Mouse (Mus musculus) liver, adult (tissue): ENCODE data around the gene Rorc.
A peak's percentile ranks its signal among the peaks of the same experiment; 100 is the strongest.

ENCODE experiments used
- GATA4 ChIP-seq: IDR thresholded peaks from 2 replicates; pipeline ENCODE4 v1.6.1; 2014; ENCODE audit warnings: mild to moderate bottlenecking, low read length; ENCODE audit not compliant: insufficient replicate concordance

Rorc gene

GRCm38 (mm10) chr3:94396336-94396735, 23.7 kb downstream of the Rorc start:
- no peak for TF ChIP-seq GATA4

GRCm38 (mm10) chr3:94396851-94397250, 24.3 kb downstream of the Rorc start:
- no peak for TF ChIP-seq GATA4

- no peak for TF ChIP-seq GATA4
Observed at GRCm38 (mm10) chr3:94398217-94398616, 25.6 kb downstream of the Rorc start, which contains the start of gene Lingo4. Lingo4 (plus strand) TSS chr3:94398517.

GRCm38 (mm10) chr3:94398943-94399481, 26.4 kb downstream of the Rorc start:
- no peak for TF ChIP-seq GATA4

GRCm38 (mm10) chr3:94399663-94400310, 27.2 kb downstream of the Rorc start:
- TF ChIP-seq GATA4 = no peak

- TF ChIP-seq GATA4 = no peak
Observed at GRCm38 (mm10) chr3:94402451-94402850, 29.9 kb downstream of the Rorc start.

GRCm38 (mm10) chr3:94404366-94405054, 31.9 kb downstream of the Rorc start:
- no peak for TF ChIP-seq GATA4

- TF ChIP-seq GATA4 = no peak
Observed at GRCm38 (mm10) chr3:94405561-94405960, 33.0 kb downstream of the Rorc start.

- no peak for TF ChIP-seq GATA4
Observed at GRCm38 (mm10) chr3:94412530-94412929, 39.9 kb downstream of the Rorc start.

- TF ChIP-seq GATA4 = no peak
Observed at GRCm38 (mm10) chr3:94413031-94413679, 40.6 kb downstream of the Rorc start, which contains the start of gene Tdrkh. Tdrkh (plus strand) TSS chr3:94413273.

GRCm38 (mm10) chr3:94430980-94431379, 58.4 kb downstream of the Rorc start:
- TF ChIP-seq GATA4 = no peak

- TF ChIP-seq GATA4 = no peak
Observed at GRCm38 (mm10) chr3:94434305-94434704, 61.7 kb downstream of the Rorc start.

GRCm38 (mm10) chr3:94436420-94436819, 63.8 kb downstream of the Rorc start:
- no peak for TF ChIP-seq GATA4

GRCm38 (mm10) chr3:94441182-94441581, 68.6 kb downstream of the Rorc start:
- TF ChIP-seq GATA4 = no peak

GRCm38 (mm10) chr3:94442951-94443596, 70.5 kb downstream of the Rorc start, which contains the start of gene Mrpl9:
Mrpl9 (plus strand) TSS chr3:94443318.
- peak; percentile 48; the same call in 1 of the 2 replicates for TF ChIP-seq GATA4

- no peak for TF ChIP-seq GATA4
Observed at GRCm38 (mm10) chr3:94443597-94443964, 71.0 kb downstream of the Rorc start, which contains the start of gene Oaz3. Oaz3 (minus strand) TSS chr3:94443915.
